Mouse (Mus musculus): ENCODE measurements around the gene Vamp9. TPM values are rescaled to one million over a fixed set of nuclear protein-coding genes. Genes with fewer than 3 reads are reported as not detected.

The Vamp9 gene
- total RNA-seq, 2 experiments from 2014 or later: 0.71 TPM; not detected in 1

Other genes with a start within 250 kb of the Vamp9 start
- 10 to 100 TPM; 15.9 to 17.6 TPM for gene Rasgef1b, start 177.2 kb upstream of the Vamp9 start, total RNA-seq (2021)
- 100 to 1,000 TPM; 179 to 219 TPM for gene Hnrnpd, start 72.7 kb downstream of the Vamp9 start, total RNA-seq (2021)
- 1 to 10 TPM; 1.6 to 2.1 TPM for gene 4930524J08Rik, start 72.8 kb downstream of the Vamp9 start, total RNA-seq (2021)
- gene Hnrnpdl, start 133.4 kb downstream of the Vamp9 start, total RNA-seq (2021): 100 to 1,000 TPM; 161 to 197 TPM
- gene Enoph1, start 133.7 kb downstream of the Vamp9 start, total RNA-seq (2021): 10 to 100 TPM; 50.2 to 54.9 TPM